Mouse (Mus musculus): Measurements from ENCODE around the gene Tdgf1.

DNA sequence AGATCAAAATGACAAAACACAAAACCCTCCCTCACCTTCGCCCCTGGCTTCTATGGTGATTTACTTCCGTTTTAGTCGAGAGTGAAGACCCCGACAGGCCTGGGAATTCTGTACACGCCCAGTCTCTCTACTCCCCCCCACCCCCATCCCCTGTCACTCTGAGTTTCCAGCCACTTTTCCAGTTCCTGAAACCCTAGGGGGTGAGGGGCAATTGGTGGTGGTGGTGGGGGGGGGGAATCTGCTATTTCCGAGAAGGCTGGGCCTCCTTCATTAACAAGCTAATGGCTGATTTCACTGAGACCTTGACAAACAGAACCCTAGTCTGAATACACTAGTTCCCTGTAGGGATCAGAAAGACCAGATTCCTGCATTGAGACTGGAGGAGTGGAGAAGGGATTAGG, 1.3 kb upstream of the Tdgf1 start:
- TF ChIP-seq POLR2A (IDR thresholded peaks at IDR 0.05; ENCODE audit: low read depth, low read length): no peak
- no peak for TF ChIP-seq CTCF (IDR thresholded peaks at IDR 0.05; ENCODE audit: borderline replicate concordance, insufficient read depth, low read length)

Data from embryonic fibroblast, embryonic 13.5 days (primary cell).